In genomic region chr9:119323260-119323645, GRCm38 (mm10) we compare ENCODE assay signal across 8 mouse cellular contexts. TPM values are rescaled to one million over a fixed set of nuclear protein-coding genes. Genes with fewer than 3 reads are reported as not detected.
A peak's percentile ranks its signal among the peaks of the same experiment; 100 is the strongest.
DNase-seq lines count a peak whose midpoint lies in the region; ATAC-seq and TF ChIP-seq lines count a peak whose summit lies in the region.

No protein-coding gene starts in this region.

- no peak for ATAC-seq in heart, postnatal 0 days (ENCODE audit: insufficient read depth, low read depth)
- ATAC-seq in hindbrain, embryonic 13.5 days (ENCODE audit: low FRiP score) = peak; percentile 6; the same call in 1 of the 2 replicates
- no peak for ATAC-seq in midbrain, embryonic 12.5 days (ENCODE audit: low FRiP score, low read depth)
- no peak for ATAC-seq in frontal cortex, adult (ENCODE audit: low TSS enrichment)

- H3K27me3 ChIP-seq in heart, postnatal 0 days (ENCODE audit: control insufficient read depth, insufficient read depth, low read length) = no peaks in the 10 kb centered on the region
- no peaks in the 10 kb centered on the region for H3K27me3 ChIP-seq in hindbrain, embryonic 13.5 days
- no peaks in the 10 kb centered on the region for H3K27me3 ChIP-seq in midbrain, embryonic 12.5 days

- H3K36me3 ChIP-seq in heart, postnatal 0 days (replicated peaks; ENCODE audit: control insufficient read depth, insufficient read depth, low read length) = no peaks in the 10 kb centered on the region
- H3K36me3 ChIP-seq in hindbrain, embryonic 13.5 days = no peaks in the 10 kb centered on the region
- no peaks in the 10 kb centered on the region for H3K36me3 ChIP-seq in midbrain, embryonic 12.5 days

- peaks cover 13% of the 10 kb centered on the region for H3K4me1 ChIP-seq in heart, postnatal 0 days (ENCODE audit: control insufficient read depth, insufficient read depth)
- peaks cover 25% of the 10 kb centered on the region for H3K4me1 ChIP-seq in bone marrow macrophage, adult 2 months (ENCODE audit: control insufficient read depth, insufficient read depth, low read length)
- H3K4me1 ChIP-seq in hindbrain, embryonic 13.5 days (replicated peaks) = peaks cover 27% of the 10 kb centered on the region
- H3K4me1 ChIP-seq in midbrain, embryonic 12.5 days = peaks cover 20% of the 10 kb centered on the region

- peak overlapping the region; percentile 93 for H3K4me3 ChIP-seq in heart, postnatal 0 days (ENCODE audit: low read depth, low read length)
- peak overlapping the region; percentile 76 for H3K4me3 ChIP-seq in bone marrow macrophage, adult 2 months (ENCODE audit: insufficient read depth, low read length)
- H3K4me3 ChIP-seq in hindbrain, embryonic 13.5 days = peak overlapping the region; percentile 96
- H3K4me3 ChIP-seq in midbrain, embryonic 12.5 days = peak overlapping the region; percentile 91

- H3K4me2 ChIP-seq in heart, postnatal 0 days (ENCODE audit: low read depth, low read length) = peak overlapping the region; percentile 92
- H3K4me2 ChIP-seq in hindbrain, embryonic 13.5 days = peak overlapping the region; percentile 99
- peak overlapping the region; percentile 74 for H3K4me2 ChIP-seq in midbrain, embryonic 12.5 days (replicated peaks)

- H3K9ac ChIP-seq in heart, postnatal 0 days (replicated peaks; ENCODE audit: low read depth, low read length) = peak overlapping the region; percentile 55
- peak overlapping the region; percentile 93 for H3K9ac ChIP-seq in hindbrain, embryonic 13.5 days
- H3K9ac ChIP-seq in midbrain, embryonic 12.5 days (replicated peaks) = peak overlapping the region; percentile 72

- no peaks in the 10 kb centered on the region for H3K9me3 ChIP-seq in heart, postnatal 0 days (replicated peaks; ENCODE audit: control insufficient read depth, low read length)
- H3K9me3 ChIP-seq in hindbrain, embryonic 13.5 days = no peaks in the 10 kb centered on the region
- no peaks in the 10 kb centered on the region for H3K9me3 ChIP-seq in midbrain, embryonic 12.5 days

- no peak for TF ChIP-seq EP300 in heart, postnatal 0 days (IDR thresholded peaks at IDR 0.05; ENCODE audit: low read depth)

- no peak for TF ChIP-seq POLR2A in bone marrow macrophage, adult 2 months (IDR thresholded peaks at IDR 0.05; ENCODE audit: borderline replicate concordance, low read depth, low read length)

- intact Hi-C loops in heart, postnatal 10 days (cut with DNase I) = loop anchor here (2.0 kb wide), 1 partner anchor 18 kb away; the partner anchor contains the start of gene Myd88

- WGBS in heart, postnatal 0 days = 3% methylated on average over 9 of the region's 9 CpGs
- 5% methylated on average over 9 of the region's 9 CpGs for WGBS in hindbrain, embryonic 13.5 days
- 9% methylated on average over 9 of the region's 9 CpGs for WGBS in midbrain, embryonic 12.5 days

- DNase-seq in heart, postnatal 0 days (ENCODE audit: low spot score) = peak; percentile 24
- no peak for DNase-seq in heart, postnatal 10 days
- DNase-seq in B cell, adult 2 months = no peak
- DNase-seq in cerebellum, postnatal 36 days = no peak

- TF ChIP-seq CTCF in heart, postnatal 0 days (IDR thresholded peaks at IDR 0.05; ENCODE audit: low read depth) = no peak
- TF ChIP-seq CTCF in bone marrow macrophage, adult 2 months (IDR thresholded peaks at IDR 0.05; ENCODE audit: low read depth, low read length) = no peak

- peak overlapping the region; percentile 96 for H3K27ac ChIP-seq in heart, postnatal 0 days (ENCODE audit: low read depth)
- H3K27ac ChIP-seq in bone marrow macrophage, adult 2 months (ENCODE audit: insufficient read depth, low read depth, low read length) = peak overlapping the region; percentile 92
- H3K27ac ChIP-seq in hindbrain, embryonic 13.5 days = peak overlapping the region; percentile 93
- H3K27ac ChIP-seq in midbrain, embryonic 12.5 days (replicated peaks) = peak overlapping the region; percentile 93

RNA-seq across cellular contexts. Expression of gene Oxsr1, which starts 1.0 kb away (rescaled TPM):
- total RNA-seq in heart, postnatal 0 days (2014; rRNA removed; ENCODE audit: low replicate concordance) = 28.1 and 28.8 TPM in 2 replicates
- polyA plus RNA-seq in heart, postnatal 0 days (2015; fragmentation: Nextera tagmentation; extraction: Ambion mirVana) = 6.4 and 6.7 TPM in 2 replicates
- total RNA-seq in heart, postnatal 10 days (2021) = 10 to 100 TPM; 37.6 to 37.9 TPM
- polyA plus RNA-seq in bone marrow macrophage, adult 2 months (2012; ENCODE audit: insufficient read depth, insufficient read length, missing spikeins) = 27.8 and 29.2 TPM in 2 replicates
- polyA plus RNA-seq in hindbrain, embryonic 13.5 days (2015; fragmentation: Nextera tagmentation; extraction: Ambion mirVana) = 11.8 and 13.0 TPM in 2 replicates
- polyA plus RNA-seq in midbrain, embryonic 12.5 days (2016; fragmentation: Nextera tagmentation; extraction: Ambion mirVana) = 20.9 and 24.1 TPM in 2 replicates

RNA-seq across cellular contexts. Expression of gene Acaa1a, which starts 16.2 kb away (rescaled TPM):
- 179 and 206 TPM in 2 replicates for total RNA-seq in heart, postnatal 0 days (2014; rRNA removed; ENCODE audit: low replicate concordance)
- 89.1 and 89.8 TPM in 2 replicates for polyA plus RNA-seq in heart, postnatal 0 days (2015; fragmentation: Nextera tagmentation; extraction: Ambion mirVana)
- total RNA-seq in heart, postnatal 10 days (2021) = 10 to 100 TPM; 78.6 to 80.0 TPM
- 99.1 and 103 TPM in 2 replicates for polyA plus RNA-seq in bone marrow macrophage, adult 2 months (2012; ENCODE audit: insufficient read depth, insufficient read length, missing spikeins)
- polyA plus RNA-seq in hindbrain, embryonic 13.5 days (2015; fragmentation: Nextera tagmentation; extraction: Ambion mirVana) = 106 and 110 TPM in 2 replicates
- polyA plus RNA-seq in midbrain, embryonic 12.5 days (2016; fragmentation: Nextera tagmentation; extraction: Ambion mirVana) = 79.1 and 82.2 TPM in 2 replicates

RNA-seq across cellular contexts. Expression of gene Myd88, which starts 18.0 kb away (rescaled TPM):
- total RNA-seq in heart, postnatal 0 days (2014; rRNA removed; ENCODE audit: low replicate concordance) = 9.7 and 14.3 TPM in 2 replicates
- 15.8 and 17.0 TPM in 2 replicates for polyA plus RNA-seq in heart, postnatal 0 days (2015; fragmentation: Nextera tagmentation; extraction: Ambion mirVana)
- total RNA-seq in heart, postnatal 10 days (2021) = 10 to 100 TPM; 16.1 to 20.8 TPM
- 83.8 and 93.5 TPM in 2 replicates for polyA plus RNA-seq in bone marrow macrophage, adult 2 months (2012; ENCODE audit: insufficient read depth, insufficient read length, missing spikeins)
- polyA plus RNA-seq in hindbrain, embryonic 13.5 days (2015; fragmentation: Nextera tagmentation; extraction: Ambion mirVana) = 6.1 and 6.2 TPM in 2 replicates
- 5.7 and 6.2 TPM in 2 replicates for polyA plus RNA-seq in midbrain, embryonic 12.5 days (2016; fragmentation: Nextera tagmentation; extraction: Ambion mirVana)

RNA-seq across cellular contexts. Expression of gene Xylb, which starts 33.9 kb away (rescaled TPM):
- 0.04 and 0.12 TPM in 2 replicates for total RNA-seq in heart, postnatal 0 days (2014; rRNA removed; ENCODE audit: low replicate concordance)
- polyA plus RNA-seq in heart, postnatal 0 days (2015; fragmentation: Nextera tagmentation; extraction: Ambion mirVana) = 0.26 and 0.46 TPM in 2 replicates
- under 1 TPM; 0.52 to 0.57 TPM for total RNA-seq in heart, postnatal 10 days (2021)
- polyA plus RNA-seq in bone marrow macrophage, adult 2 months (2012; ENCODE audit: insufficient read depth, insufficient read length, missing spikeins) = 5.5 and 6.1 TPM in 2 replicates
- 2.4 and 2.5 TPM in 2 replicates for polyA plus RNA-seq in hindbrain, embryonic 13.5 days (2015; fragmentation: Nextera tagmentation; extraction: Ambion mirVana)
- 5.0 and 5.7 TPM in 2 replicates for polyA plus RNA-seq in midbrain, embryonic 12.5 days (2016; fragmentation: Nextera tagmentation; extraction: Ambion mirVana)

RNA-seq across cellular contexts. Expression of gene Slc22a14, which starts 42.1 kb away (rescaled TPM):
- 0.19 TPM in 1 of 2 replicates, not detected in the other for total RNA-seq in heart, postnatal 0 days (2014; rRNA removed; ENCODE audit: low replicate concordance)
- polyA plus RNA-seq in heart, postnatal 0 days (2015; fragmentation: Nextera tagmentation; extraction: Ambion mirVana) = 0.08 and 0.11 TPM in 2 replicates
- total RNA-seq in heart, postnatal 10 days (2021) = under 1 TPM in 1 of 2 experiments, not detected in 1; 0.32 TPM
- polyA plus RNA-seq in bone marrow macrophage, adult 2 months (2012; ENCODE audit: insufficient read depth, insufficient read length, missing spikeins) = not detected in 2 replicates
- polyA plus RNA-seq in hindbrain, embryonic 13.5 days (2015; fragmentation: Nextera tagmentation; extraction: Ambion mirVana) = not detected in 2 replicates
- polyA plus RNA-seq in midbrain, embryonic 12.5 days (2016; fragmentation: Nextera tagmentation; extraction: Ambion mirVana) = not detected in 2 replicates
